Mouse (Mus musculus): Measurements from ENCODE around the gene Mrgprf. TPM values are rescaled to one million over a fixed set of nuclear protein-coding genes. Genes with fewer than 3 reads are reported as not detected.

Gene Mrgprf
- total RNA-seq (2021): 1 to 10 TPM; 1.6 to 2.2 TPM
- long read RNA-seq: 0 reads

DNA sequence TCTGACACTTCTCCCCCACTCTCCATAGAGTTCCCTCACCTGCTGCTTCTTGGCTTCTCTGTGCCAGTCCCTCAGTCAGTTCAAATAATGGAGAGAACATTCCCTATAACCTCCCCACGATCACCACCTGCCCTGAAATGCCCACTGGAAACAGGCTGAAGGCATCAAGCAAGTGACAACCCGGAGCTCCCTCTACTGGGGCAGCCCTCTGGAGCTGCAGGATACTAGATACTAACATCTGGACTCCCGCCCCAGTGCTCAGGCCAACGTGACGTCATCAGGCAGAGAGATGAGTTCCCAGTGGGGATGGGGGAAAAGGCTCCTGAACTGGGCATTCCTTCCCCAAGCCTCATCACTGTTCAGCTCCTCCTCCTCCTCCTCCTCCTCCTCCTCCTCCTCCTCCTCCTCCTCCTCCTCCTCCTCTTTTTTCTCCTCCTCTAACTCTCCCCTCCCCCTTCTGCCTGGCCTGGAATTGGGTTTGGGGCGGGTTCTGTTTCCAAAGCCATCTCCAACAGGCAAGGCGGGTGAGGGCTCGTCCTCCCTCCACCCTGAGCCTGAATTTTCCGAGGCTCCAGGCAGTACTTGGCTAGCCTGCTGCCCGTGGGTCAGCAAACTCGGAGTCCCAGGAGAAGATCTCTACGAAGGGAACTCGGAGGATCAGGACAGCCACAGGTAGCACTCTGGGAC, at the start of gene Mrgprf:
Gene Mrgprf, plus strand, starts transcription at position 508 of the 687 bp plus-strand sequence.
- DNase-seq (ENCODE audit: low spot score in 2 of 2): no peak

DNA sequence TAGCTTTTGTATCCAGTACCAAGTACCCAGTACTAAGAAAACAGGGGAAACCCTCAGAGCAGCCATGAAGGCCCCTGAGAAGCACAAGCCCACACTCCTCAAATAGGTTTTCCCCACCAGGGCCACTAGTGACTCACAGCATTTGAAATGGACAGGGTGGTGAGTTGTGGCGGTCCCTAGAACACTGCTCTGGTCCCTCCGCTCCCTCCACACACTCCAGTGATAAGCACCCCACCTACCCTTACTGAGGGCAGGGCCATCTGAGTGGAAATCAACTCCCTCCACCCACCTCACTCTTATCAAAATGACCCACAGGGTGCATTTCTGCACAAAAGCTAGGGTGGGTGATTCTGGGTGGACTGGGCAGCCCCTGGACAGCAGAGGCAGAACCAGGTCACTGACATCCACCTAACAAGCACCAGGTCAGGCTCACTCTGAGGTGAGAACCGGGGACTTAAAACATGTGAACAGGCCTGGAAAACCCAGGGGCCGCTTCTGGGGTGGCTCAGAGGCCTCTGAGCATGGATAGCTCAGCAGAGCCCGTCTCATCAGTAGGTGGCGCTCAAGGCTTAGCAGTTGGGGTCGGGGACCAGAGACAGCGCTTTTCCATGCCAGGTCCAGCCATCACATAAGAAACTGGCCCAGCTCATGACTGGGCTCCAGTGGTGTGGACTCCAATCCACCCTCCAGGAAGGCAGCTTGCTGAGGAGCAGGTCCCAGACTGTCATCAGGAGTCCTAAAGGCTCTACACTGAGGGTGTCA, 47.7 kb upstream of the Mrgprf start:
- DNase-seq (ENCODE audit: low spot score in 2 of 2): peak; percentile 91 to 92

DNA sequence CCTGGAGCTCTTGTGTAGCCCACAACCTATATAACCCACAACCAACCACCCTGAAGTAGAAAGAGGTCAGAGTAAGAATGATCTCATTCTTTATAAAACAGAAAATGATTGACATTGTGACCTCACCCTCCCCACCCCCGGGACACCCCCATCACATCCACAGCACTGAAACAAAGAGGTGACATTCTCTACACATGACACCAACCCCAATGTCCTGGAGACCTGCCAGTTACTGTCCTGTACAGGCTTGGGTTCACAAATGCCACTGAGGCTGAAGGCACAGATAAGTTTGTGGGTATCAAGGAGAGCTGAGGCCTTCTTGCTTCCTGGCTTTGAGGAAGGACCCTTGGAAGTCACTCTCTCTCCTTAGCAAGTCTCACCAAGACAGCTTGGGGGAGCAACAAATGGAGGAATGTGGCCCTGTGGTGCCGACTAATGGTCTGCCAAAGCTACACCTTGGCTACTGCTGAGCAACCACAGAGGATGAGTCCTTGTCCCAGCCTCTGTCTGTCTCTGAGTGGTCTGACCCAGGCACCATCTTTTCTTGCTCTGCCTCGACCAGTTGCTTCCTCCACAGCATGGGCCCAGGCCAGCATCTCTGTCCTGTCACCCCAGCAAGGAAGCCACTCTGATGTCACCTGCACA, 46.5 kb upstream of the Mrgprf start:
- DNase-seq (ENCODE audit: low spot score in 2 of 2): no peak

DNA sequence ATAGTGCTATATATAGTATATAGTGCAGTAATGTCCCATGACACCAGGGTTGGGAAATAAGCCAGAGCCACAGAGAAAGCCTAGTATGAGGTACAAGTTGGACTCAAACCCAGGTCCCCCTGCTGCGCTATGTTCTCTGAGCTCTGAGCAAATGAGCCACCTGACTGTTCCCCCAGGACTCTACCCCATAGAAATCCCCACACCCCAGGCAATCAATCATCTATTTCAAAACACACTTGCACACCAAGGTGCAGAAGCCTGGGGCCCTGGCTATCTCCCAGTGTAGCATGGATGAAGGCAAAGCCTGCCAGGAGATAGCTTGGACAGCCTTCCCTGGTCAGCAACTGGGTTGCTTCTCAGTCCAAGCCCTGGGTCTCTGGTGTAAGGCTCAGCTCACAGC, 44.5 kb upstream of the Mrgprf start:
- DNase-seq (ENCODE audit: low spot score in 2 of 2): no peak

DNA sequence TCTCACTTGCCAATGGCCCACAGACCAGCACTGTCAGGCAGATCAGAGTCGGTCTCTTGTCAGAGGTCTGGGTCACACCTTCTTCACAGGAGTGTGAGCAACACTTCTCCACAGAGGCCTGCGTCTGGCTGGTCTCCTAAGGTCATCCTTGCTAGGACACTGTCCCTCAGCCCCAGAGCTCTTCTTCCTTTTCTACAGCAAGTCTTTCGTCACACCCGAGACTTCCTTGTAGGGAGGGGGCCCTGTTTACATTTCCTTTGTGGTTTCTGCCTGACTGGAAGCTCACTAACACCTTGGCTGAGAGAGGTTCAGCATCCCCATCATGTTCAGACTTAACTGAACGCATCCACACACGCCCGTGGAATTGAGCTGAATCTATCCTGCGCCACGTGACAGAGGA, 36.4 kb upstream of the Mrgprf start:
- no peak for DNase-seq (ENCODE audit: low spot score in 2 of 2)

DNA sequence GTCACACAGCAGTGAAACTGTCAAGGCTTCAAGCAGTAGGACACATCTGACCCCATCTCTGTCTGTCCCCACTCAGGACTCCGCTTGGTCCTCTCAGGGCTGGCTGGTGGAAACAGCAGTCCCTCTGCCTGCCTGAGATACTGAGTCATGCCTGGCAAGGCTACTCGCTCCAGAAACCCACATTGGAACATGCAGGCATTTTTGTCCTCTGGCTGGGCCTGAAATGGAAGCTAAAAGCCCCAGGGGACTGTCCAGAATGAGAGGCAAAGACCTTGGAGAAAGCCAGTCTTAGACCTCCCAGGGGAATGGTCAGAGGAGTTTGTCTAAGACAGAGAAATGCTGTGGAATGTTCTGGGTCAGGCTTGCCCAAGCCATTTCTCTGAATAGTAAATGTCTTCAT, 34.6 kb upstream of the Mrgprf start:
- DNase-seq (ENCODE audit: low spot score in 2 of 2): no peak

DNA sequence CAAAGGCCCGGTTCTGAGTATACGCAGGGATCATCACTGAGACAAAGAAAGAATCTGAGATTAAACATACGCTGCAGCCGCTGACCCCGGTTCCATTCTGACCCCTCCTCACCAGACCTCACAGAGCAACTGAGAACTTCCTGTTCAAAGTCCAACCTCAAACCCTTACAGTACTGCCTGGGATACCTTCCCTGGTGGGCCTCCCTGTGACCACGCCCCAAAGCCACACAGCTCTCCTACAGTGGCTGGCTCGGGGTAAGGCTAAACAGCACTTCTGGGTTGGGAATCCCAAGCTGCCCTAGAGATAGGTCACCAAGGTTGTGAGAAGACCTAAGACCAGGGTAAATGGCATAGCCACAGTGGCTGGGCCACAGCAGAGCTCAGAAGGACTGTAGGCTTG, 31.7 kb upstream of the Mrgprf start:
- DNase-seq (ENCODE audit: low spot score in 2 of 2): no peak

DNA sequence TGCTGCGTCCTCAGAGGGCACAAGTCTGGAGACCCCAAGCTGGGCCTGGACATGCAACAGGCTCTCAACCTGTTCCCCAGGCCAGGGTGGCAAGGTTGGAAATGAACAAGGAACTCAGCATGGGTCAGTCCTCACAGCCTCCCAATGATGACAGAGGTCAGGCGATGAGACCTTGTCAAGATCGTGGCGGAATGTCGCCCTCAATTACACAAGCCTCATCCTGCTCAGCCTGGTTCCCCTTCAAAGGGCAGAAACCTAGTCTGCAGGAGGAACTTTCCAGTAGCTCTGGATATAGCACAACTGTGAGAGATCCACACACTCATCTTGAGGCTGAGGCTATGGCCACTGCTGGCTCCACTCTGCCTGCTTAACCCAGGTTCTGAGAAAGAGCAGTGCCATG, 29.7 kb upstream of the Mrgprf start:
- DNase-seq (ENCODE audit: low spot score in 2 of 2): no peak

DNA sequence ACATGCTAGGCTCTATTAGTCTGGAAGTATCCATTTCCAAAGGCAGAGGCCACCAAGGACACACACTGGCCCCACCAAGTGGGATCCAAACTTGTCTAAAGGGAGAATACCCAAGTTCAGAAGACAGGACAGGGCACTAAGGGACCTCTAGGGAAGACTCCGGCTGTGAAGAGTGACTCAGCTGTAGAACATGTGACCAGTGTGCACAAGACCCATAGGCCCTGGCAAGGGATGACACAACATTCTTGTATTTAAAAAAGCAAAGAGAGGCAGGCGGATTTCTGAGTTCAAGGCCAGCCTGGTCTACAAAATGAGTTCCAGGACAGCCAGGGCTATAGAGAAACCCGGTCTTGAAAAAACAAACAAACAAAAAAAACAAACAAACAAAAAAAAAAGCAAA, 25.1 kb upstream of the Mrgprf start:
- no peak for DNase-seq (ENCODE audit: low spot score in 2 of 2)

DNA sequence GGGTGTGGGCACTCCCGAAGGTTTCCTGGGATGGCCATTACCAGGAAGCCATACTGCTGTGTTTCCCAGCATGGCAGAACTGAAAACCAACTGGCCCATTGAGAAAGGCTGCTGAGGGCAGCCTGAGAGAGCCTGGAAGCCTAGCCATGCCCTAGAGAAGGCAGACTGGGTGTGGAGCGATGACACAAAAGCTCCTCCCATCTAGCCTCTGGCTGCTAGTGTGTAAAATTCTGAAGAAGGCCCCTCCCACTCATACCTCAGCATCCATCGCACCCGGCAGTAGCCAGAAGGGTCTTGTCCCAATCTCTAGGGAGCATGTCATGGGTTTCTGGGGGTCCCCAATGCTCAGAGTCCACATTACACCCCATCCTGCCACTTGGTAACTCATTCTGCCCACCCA, 19.2 kb upstream of the Mrgprf start:
- DNase-seq (ENCODE audit: low spot score in 2 of 2): no peak

DNA sequence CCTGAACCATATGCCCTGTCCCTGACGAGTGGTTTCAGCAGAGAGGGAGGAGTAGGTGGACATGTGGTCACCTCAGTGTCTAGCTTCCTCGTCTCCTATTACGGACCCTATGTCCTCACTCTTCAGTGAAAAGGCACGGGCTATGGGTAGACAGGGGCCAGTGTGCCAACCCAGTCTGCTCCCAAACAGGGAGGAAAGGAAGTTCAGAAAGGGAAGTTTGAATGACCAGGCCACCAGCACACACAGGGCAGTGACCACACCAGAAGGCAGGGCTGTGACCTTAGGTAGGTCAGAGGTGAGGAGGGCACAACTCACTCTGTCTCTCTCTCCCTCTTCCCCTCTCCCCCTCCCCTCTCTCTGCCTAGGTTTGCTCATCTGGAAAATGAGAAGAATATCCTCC, 17.6 kb upstream of the Mrgprf start:
- no peak for DNase-seq (ENCODE audit: low spot score in 2 of 2)

DNA sequence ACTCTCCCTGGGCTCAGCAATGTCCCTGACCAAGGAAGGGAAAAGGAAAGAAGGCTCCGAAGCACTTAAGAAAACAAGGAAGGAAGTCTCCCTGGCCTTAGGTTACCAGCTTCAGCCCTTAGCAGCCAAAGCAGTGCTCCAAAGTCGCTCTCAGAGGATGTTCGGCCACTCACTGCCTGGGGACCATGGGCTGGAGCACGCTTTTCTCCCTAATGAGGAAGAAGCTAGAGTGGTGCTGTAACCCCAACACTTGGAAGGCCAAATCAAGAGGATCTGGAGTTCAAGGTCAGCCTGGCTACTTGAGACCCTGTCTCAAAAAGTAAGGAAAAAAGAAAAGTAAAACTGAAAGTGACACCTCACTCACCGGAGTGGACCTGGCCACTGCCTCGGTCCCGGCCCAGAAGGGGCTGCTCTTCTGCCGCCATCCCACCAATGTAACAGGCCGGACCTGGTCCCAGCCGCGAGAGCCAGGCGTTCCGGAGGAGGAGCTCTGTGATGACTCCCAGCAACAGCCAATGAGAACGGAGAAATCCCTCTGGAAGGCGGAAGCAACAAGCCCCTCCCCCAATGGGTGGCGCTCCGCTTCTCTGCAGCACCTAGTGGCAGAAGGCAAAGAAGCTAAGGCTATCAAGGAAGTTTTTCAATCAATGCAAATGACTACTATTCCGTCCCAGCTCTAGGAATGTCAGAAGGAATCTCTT, 17.0 kb upstream of the Mrgprf start, which contains the start of gene Tpcn2:
Gene Tpcn2, minus strand, starts transcription at position 525 of the 701 bp plus-strand sequence.
- DNase-seq (ENCODE audit: low spot score in 2 of 2): peak; percentile 88 to 91

DNA sequence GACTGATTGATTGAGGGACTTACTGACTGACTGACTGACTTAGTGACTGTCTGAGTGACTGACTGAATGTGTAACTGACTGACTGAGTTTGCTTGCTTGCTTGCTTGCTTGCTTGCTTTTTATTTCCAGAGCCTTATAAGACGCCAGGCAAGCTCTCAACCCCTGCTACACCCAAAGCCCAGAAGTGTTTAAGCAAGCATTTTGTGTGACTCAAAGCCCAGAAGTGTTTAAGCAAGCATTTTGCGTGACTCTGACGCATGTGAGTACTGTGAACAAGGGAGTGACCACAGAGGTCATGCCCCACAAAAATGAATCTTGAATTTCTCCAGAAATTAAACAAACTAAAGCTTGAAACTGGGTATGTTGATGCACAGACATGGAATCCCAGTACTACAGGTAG, 16.3 kb upstream of the Mrgprf start:
- no peak for DNase-seq (ENCODE audit: low spot score in 2 of 2)

DNA sequence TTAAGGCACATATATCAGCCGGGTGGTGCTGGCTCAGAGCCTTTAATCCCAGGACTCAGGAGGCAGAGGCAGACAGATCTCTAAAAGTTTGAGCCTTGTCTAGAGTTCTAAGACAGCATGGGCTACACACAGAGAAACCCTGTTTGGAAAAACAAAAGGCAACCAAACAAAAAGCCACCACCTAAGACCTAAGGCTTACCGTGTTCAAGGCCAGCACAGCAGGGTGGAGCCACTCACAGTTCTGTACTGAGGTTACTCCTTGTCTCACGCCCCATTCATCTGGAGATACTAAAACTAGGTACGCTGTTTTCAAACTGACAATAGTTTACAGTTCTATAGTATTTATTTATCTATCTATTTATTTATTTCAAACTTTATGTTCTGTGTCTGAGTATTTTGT, 15.2 kb upstream of the Mrgprf start:
- DNase-seq (ENCODE audit: low spot score in 2 of 2): no peak

DNA sequence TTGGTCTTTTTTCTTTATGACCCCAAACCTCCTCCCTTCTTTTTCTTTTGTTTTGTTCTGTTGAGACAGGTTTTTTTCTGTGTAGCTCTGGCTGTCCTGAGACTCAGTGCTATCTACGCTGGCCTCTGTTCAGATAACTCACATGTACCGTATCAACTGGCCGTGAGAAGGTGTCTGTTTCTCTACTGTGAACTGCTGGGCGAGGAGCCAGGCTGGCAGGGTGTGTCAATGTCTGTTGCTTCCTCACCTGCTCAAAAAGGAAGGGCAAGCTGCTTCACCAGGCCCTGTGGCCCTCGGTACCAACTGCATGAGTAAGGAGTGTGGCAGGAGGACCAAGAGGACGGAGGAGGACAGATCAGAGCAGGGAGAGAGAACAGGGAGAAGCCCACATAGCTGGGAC, 13.2 kb upstream of the Mrgprf start:
- no peak for DNase-seq (ENCODE audit: low spot score in 2 of 2)

DNA sequence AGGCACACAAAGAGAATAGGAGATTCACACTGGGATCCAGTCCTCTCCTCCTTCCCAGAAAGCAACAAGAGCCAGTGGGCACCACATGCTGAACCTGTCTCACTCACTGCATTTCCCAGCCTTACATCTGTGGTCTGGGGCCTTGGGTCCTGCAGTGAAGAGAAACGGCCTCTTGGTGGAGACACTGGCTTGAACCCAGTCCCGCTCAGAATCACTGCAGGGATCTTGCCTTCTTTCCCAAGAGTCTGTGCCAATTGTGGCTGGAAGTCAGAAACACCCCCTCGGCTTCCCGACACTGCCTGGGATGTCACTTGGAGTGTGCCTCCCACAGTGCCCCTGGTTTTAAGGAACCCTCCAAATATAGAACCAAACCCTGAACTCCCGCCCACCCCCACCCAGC, 11.3 kb upstream of the Mrgprf start:
- DNase-seq (ENCODE audit: low spot score in 2 of 2): peak in 1 of 2 experiments; percentile 48

DNA sequence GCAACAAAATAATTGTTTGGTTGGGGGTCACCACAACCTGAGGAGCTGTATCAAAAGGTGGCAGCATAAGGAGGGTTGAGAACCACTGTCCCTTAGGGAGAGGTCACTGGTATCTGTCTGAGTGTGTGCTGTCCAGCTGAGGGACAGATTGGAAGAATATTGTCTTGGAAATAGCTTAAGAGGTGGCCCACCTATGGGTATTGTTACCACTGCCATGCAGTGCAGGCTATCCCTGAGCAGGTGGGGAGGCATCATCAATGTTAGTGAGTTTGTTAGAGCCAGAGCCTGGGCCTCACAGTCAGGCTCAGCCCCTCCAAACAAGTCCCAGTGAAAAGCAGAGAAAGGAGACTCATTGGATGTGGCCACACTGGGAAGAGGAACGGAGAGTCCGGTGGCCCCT, 8.8 kb upstream of the Mrgprf start:
- DNase-seq (ENCODE audit: low spot score in 2 of 2): no peak

DNA sequence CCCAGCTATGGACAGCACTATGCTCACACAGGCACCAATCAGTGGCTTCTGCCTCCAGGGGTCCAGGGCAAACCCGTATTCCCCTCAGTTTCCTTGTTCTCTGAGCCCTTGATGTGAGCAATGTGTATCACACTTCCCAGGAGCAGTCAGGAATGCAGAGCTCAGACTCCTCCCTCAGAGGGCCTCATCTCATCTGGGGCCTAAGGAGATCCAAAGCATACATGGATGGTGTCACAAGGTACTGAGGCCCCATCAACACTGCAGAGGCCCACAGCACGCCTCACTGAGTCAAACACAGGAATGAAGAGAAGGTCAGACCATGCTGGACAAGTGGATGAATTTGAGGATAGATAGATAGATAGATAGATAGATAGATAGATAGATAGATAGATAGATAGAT, 7.9 kb upstream of the Mrgprf start:
- no peak for DNase-seq (ENCODE audit: low spot score in 2 of 2)

DNA sequence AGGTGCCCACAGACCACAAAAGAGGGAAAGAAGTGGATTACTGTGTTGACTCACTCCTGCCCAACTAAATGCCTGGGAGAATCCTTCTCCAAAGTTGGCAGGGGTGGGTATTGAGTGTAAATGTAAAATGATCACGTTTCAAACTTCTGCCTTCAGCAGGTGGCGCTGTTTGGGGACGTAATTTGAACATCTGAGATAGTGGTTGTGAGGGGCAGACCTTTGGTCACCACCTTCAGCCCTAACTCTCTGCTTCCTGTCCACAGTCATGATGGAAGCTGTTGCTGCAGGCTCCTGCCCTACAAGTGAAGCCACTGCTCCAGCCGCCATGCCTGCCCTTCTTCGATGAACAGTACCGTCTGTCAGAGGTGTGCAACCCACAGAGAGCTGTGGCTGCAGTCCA, 6.8 kb upstream of the Mrgprf start:
- DNase-seq (ENCODE audit: low spot score in 2 of 2): no peak

DNA sequence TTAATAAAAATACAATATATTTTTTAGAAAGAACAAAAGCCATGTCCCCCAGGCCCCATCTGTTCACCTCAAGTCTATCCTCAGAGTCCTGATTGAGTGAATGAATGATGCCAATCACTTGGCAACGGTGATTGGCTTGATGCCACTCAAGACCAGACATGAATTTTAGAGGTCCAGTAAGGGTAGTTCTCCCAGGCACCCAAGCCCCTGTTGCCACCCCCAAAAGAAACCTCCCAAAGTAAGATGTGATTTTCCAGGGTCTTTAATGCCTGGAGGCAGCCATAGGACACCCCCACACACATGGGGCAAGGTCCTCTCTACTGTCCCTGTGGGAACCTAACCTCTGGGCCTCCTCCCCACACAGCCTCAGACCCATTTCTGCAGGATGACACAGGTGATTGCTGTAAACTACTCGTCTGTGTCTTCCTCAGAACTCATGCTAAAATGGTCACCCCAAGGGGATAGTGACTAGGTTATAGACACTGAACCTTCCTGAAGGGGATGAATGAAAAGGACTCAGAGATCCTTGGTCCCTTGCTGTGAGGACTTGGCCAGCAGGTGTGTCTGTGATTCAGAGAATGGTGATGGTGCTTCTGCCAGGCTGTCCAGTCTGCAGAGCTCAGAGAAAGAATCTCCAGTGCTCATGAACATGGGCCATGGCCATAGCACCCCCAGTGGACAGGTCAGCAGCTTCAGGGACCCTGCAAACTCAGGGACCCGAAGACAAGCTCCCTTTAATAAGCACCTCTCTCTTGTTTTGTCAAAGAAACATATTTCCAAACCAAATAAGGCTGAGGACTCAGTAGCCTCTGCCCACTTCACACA, 1.8 kb upstream of the Mrgprf start:
- DNase-seq (ENCODE audit: low spot score in 2 of 2): no peak

Data from layer of hippocampus, postnatal 10 days (tissue).